Mouse (Mus musculus) ES-Bruce4 (cell line): ENCODE data around the gene Tmbim6.

Source experiments
- CTCF ChIP-seq: IDR thresholded peaks from one replicate; pipeline ENCODE4 v1.8.1; 2011; ENCODE audit warnings: low read depth, low read length
- POLR2A ChIP-seq: IDR thresholded peaks from one replicate; pipeline ENCODE4 v1.8.1; 2011; ENCODE audit warnings: low read length; ENCODE audit not compliant: insufficient read depth

DNA sequence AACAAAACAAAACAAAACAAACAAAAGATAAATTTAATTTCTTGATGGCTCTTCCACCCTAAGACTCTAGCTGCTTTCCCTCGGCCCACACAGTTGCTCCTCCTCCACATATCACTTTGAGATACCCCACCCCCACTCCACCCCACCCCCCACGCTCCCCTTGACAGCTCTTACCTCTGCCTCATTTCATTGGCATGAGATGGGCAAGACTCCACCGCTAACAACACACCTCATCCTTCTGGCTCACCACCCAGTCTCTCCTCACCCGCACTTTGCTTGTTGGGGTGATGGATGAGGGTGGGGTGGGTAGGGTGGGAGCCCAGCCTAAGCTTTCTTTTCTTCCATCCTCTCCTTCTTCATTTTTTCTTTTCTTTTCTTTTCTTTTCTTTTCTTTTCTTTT, 24.3 kb downstream of the Tmbim6 start:
- TF ChIP-seq CTCF: no peak
- no peak for TF ChIP-seq POLR2A
